Mouse (Mus musculus): Measurements from ENCODE around the gene Bfar.

DNA sequence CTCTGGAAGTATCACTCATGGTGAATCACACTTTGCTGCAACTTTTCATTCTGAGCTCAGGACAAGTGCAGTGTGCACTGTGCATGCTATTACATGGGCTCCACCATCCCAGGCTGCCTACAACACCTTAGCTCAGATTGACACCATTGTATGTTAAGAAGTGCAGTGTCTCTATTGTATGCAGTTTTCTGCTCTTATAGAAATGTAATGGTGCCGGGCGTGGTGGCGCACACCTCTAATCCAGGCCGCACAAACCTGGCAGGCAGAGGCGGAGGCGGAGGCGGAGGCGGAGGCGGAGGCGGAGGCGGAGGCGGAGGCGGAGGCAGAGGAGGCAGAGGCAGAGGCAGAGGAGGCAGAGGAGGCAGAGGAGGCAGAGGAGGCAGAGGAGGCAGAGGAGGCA, 79.0 kb downstream of the Bfar start:
- TF ChIP-seq CTCF (IDR thresholded peaks at IDR 0.05; ENCODE audit: low read depth) = no peak
- TF ChIP-seq EP300 (optimal IDR thresholded peaks at IDR 0.05) = no peak

All from stomach, postnatal 0 days (tissue).